Mouse (Mus musculus): Measurements from ENCODE around the gene Trib2. TPM values are rescaled to one million over a fixed set of nuclear protein-coding genes. Genes with fewer than 3 reads are reported as not detected.

Trib2 gene
- polyA plus RNA-seq, 1 experiment from 2014 or later, result 20.8 TPM

DNA sequence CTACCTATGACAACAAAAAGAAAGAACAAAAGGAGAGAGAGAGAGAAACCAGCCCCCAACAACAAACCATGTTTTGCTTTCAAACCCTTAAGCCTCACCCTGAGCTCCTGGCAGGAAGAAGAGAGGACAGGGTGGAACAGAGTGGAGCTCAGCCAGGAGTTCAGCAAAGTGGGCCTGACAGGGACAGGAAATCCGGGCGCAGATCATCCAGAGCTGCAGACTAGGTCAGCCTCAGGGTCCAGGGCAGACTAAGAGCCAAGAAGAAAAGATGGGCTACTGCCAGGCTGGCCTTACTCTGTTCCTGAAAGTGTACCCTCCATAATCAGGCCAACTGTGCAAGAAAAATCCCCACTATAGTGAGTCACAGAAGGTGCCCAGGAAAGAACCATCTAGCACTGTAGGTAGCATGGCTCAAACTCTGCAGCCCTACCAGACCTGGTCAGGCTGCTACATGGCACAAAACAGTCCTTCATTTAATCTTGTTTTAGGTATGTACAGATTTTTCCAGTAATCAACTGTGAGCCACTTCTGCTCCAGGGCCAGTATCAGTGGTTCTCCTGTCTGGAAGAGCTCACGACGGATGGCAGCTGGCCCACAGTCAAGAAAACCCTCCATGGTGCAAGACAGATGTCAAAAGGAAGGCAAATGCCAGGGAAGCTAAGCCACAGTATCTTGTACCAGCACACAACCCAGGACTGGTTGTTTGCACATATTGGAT is 16.4 kb downstream of the Trib2 start:
- WGBS, result 69% methylated on average over 4 of the region's 4 CpGs
- Histone ChIP-seq H3K9me3 (ENCODE audit: low read depth, low read length) (no peaks in the 10 kb centered on the region), H3K27me3 (ENCODE audit: insufficient read depth, low read length) (no peaks in the 10 kb centered on the region), H3K36me3 (ENCODE audit: insufficient read depth) (peaks cover 17% of the 10 kb centered on the region; the same call in 1 of the 2 replicates), H3K27ac (ENCODE audit: low read depth) (no peak overlapping the region), H3K4me2 (no peak overlapping the region), H3K4me1 (ENCODE audit: insufficient read depth) (0 out of 2 replicates have a peak, but pooled peaks cover 3% of the 10 kb centered on the region), H3K9ac (no peak overlapping the region), H3K4me3 (ENCODE audit: low read depth, low read length) (no peak overlapping the region)
- ATAC-seq (ENCODE audit: insufficient read depth), result no peak
- DNase-seq, result no peak
- no peak for TF ChIP-seq CTCF (IDR thresholded peaks at IDR 0.05; ENCODE audit: low read depth)

GRCm38 (mm10) chr12:15798019-15798418 is 18.7 kb downstream of the Trib2 start:
- H3K36me3 ChIP-seq (ENCODE audit: insufficient read depth), result peaks cover 24% of the 10 kb centered on the region; the same call in 1 of the 2 replicates
- TF ChIP-seq CTCF (IDR thresholded peaks at IDR 0.05; ENCODE audit: low read depth), result no peak
- H3K27me3 ChIP-seq (ENCODE audit: insufficient read depth, low read length), result no peaks in the 10 kb centered on the region
- H3K4me1 ChIP-seq (ENCODE audit: insufficient read depth), result 0 out of 2 replicates have a peak, but pooled peaks cover 3% of the 10 kb centered on the region
- no peak overlapping the region for H3K27ac ChIP-seq (ENCODE audit: low read depth)
- ATAC-seq (ENCODE audit: insufficient read depth) (peak; percentile 20; the same call in 1 of the 2 replicates), DNase-seq (peak; percentile 53)
- no peaks in the 10 kb centered on the region for H3K9me3 ChIP-seq (ENCODE audit: low read depth, low read length)
- WGBS, result 27% methylated on average over 7 of the region's 7 CpGs
- no peak overlapping the region for H3K4me3 ChIP-seq (ENCODE audit: low read depth, low read length)
- no peak overlapping the region for H3K9ac ChIP-seq
- H3K4me2 ChIP-seq, result no peak overlapping the region

DNA sequence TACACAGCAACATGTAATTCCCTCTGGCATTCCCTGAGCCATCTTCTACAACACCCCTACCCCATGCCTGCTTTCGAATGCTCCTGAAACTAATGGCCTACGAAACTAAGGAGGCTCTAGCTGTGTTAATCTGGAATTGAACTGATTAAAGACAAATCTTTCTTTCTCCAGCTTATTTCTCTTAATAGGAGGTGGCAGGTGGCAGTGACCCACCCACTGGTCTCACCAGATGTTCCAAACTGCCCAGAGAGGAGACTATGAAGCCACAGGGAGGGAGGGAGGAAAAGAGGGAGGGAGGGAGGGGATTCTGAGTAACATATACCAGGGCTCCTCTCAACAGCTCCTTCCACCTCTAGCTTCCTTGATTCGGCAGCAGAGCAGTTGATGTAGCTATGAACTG is 20.8 kb downstream of the Trib2 start:
- peaks cover 22% of the 10 kb centered on the region; the same call in 1 of the 2 replicates for H3K36me3 ChIP-seq (ENCODE audit: insufficient read depth)
- no peak overlapping the region for H3K4me2 ChIP-seq
- no peak overlapping the region for H3K9ac ChIP-seq
- no peak for DNase-seq
- 0 out of 2 replicates have a peak, but pooled peaks cover 3% of the 10 kb centered on the region for H3K4me1 ChIP-seq (ENCODE audit: insufficient read depth)
- no peak for TF ChIP-seq CTCF (IDR thresholded peaks at IDR 0.05; ENCODE audit: low read depth)
- no peak overlapping the region for H3K27ac ChIP-seq (ENCODE audit: low read depth)
- no peaks in the 10 kb centered on the region for H3K27me3 ChIP-seq (ENCODE audit: insufficient read depth, low read length)
- no peak for ATAC-seq (ENCODE audit: insufficient read depth)
- WGBS, result 72% methylated on average over 3 of the region's 3 CpGs
- H3K4me3 ChIP-seq (ENCODE audit: low read depth, low read length), result no peak overlapping the region
- H3K9me3 ChIP-seq (ENCODE audit: low read depth, low read length), result no peaks in the 10 kb centered on the region

- Histone ChIP-seq H3K4me1 (ENCODE audit: insufficient read depth) (no peaks in the 10 kb centered on the region), H3K9ac (no peak overlapping the region), H3K9me3 (ENCODE audit: low read depth, low read length) (no peaks in the 10 kb centered on the region), H3K36me3 (ENCODE audit: insufficient read depth) (peaks cover 22% of the 10 kb centered on the region; the same call in 1 of the 2 replicates), H3K27ac (ENCODE audit: low read depth) (no peak overlapping the region), H3K4me2 (no peak overlapping the region), H3K4me3 (ENCODE audit: low read depth, low read length) (no peak overlapping the region), H3K27me3 (ENCODE audit: insufficient read depth, low read length) (no peaks in the 10 kb centered on the region)
- TF ChIP-seq CTCF (IDR thresholded peaks at IDR 0.05; ENCODE audit: low read depth), result no peak
- DNase-seq, result no peak
- ATAC-seq (ENCODE audit: insufficient read depth), result no peak
- 90% methylated on average over 8 of the region's 8 CpGs for WGBS
Observed at GRCm38 (mm10) chr12:15793336-15793735, 23.4 kb downstream of the Trib2 start.

GRCm38 (mm10) chr12:15790181-15790580 is 26.5 kb downstream of the Trib2 start:
- H3K9ac ChIP-seq, result no peak overlapping the region
- no peaks in the 10 kb centered on the region for H3K4me1 ChIP-seq (ENCODE audit: insufficient read depth)
- no peak overlapping the region for H3K27ac ChIP-seq (ENCODE audit: low read depth)
- TF ChIP-seq CTCF (IDR thresholded peaks at IDR 0.05; ENCODE audit: low read depth), result no peak
- H3K36me3 ChIP-seq (ENCODE audit: insufficient read depth), result peaks cover 14% of the 10 kb centered on the region; the same call in 1 of the 2 replicates
- WGBS, result 65% methylated on average over 2 of the region's 2 CpGs
- H3K4me3 ChIP-seq (ENCODE audit: low read depth, low read length), result no peak overlapping the region
- no peak for ATAC-seq (ENCODE audit: insufficient read depth)
- no peak for DNase-seq
- no peak overlapping the region for H3K4me2 ChIP-seq
- H3K27me3 ChIP-seq (ENCODE audit: insufficient read depth, low read length), result no peaks in the 10 kb centered on the region
- no peaks in the 10 kb centered on the region for H3K9me3 ChIP-seq (ENCODE audit: low read depth, low read length)

- Histone ChIP-seq H3K4me3 (ENCODE audit: low read depth, low read length) (no peak overlapping the region), H3K9me3 (ENCODE audit: low read depth, low read length) (no peaks in the 10 kb centered on the region), H3K27ac (ENCODE audit: low read depth) (no peak overlapping the region), H3K36me3 (ENCODE audit: insufficient read depth) (no peaks in the 10 kb centered on the region), H3K9ac (no peak overlapping the region), H3K27me3 (ENCODE audit: insufficient read depth, low read length) (no peaks in the 10 kb centered on the region), H3K4me1 (ENCODE audit: insufficient read depth) (no peaks in the 10 kb centered on the region), H3K4me2 (no peak overlapping the region)
- no peak for DNase-seq
- no peak for TF ChIP-seq CTCF (IDR thresholded peaks at IDR 0.05; ENCODE audit: low read depth)
- no peak for ATAC-seq (ENCODE audit: insufficient read depth)
Observed at GRCm38 (mm10) chr12:15777047-15777446, 39.7 kb downstream of the Trib2 start.

DNA sequence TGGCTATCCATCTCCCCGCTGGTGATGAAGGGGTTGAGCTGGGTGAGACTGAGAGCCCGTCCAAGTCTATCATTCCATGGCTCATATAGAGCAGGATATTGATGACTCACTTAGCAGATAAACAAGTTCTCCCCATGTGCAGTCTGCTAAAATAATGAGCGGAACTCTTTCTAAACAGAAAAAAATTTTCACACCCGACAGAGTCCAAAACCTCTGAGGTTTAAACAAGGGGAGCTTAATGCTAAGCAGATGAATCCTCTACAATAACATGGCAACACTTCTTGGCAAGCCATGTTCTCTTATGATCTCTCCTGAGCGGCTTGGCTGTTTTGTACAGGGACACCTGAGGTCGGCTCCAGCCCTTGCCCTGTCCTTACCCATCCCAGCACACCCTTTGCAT is 45.0 kb downstream of the Trib2 start:
- Histone ChIP-seq H3K4me3 (ENCODE audit: low read depth, low read length) (no peak overlapping the region), H3K4me2 (no peak overlapping the region), H3K9me3 (ENCODE audit: low read depth, low read length) (no peaks in the 10 kb centered on the region), H3K4me1 (ENCODE audit: insufficient read depth) (no peaks in the 10 kb centered on the region), H3K9ac (no peak overlapping the region), H3K36me3 (ENCODE audit: insufficient read depth) (no peaks in the 10 kb centered on the region), H3K27ac (ENCODE audit: low read depth) (no peak overlapping the region), H3K27me3 (ENCODE audit: insufficient read depth, low read length) (no peaks in the 10 kb centered on the region)
- no peak for TF ChIP-seq CTCF (IDR thresholded peaks at IDR 0.05; ENCODE audit: low read depth)
- WGBS, result 69% methylated on average over 6 of the region's 6 CpGs
- DNase-seq (no peak), ATAC-seq (ENCODE audit: insufficient read depth) (no peak)

All from lung, embryonic 14.5 days (tissue).